Mouse (Mus musculus): Measurements from ENCODE around the gene P4ha1. TPM values are rescaled to one million over a fixed set of nuclear protein-coding genes. Genes with fewer than 3 reads are reported as not detected.
A peak's percentile ranks its signal among the peaks of the same experiment; 100 is the strongest.

Gene P4ha1
- total RNA-seq, 2 experiments from 2014 or later = 58.0 to 69.5 TPM

DNA sequence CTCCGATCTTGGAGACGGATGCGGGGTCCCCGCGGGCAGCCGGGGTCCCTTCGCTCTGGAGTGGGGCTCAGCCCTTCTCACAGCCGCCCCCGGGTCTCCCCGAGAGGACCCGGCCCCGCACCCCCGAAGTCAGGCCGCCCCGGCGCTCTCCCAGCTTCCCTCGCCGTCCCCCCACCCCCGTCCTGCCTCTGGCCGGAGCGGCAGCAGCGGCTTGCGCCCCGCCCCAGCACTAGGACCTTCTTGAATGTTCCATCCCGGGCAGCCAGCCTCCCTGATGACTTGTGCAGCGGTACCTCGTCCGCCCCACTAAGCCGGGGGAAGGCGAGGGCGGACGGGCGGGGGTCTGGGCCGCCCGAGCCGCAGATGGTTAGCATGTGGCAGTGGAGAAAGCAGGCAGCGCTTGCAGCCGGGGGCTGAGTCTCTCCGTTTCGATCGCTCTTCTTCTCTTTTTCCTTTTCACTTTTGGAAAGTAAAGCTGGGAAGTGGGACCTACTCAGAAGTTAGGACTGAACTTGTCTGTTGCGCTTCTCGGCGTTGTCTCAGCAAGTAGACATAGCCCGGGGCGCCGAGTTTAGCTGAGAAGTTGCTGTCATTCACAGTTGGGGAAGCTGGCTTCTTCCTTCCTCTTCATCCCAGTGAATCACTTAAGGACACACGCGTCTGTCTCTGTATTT lies 529 bp downstream of the P4ha1 start:
- DNase-seq = no peak

DNA sequence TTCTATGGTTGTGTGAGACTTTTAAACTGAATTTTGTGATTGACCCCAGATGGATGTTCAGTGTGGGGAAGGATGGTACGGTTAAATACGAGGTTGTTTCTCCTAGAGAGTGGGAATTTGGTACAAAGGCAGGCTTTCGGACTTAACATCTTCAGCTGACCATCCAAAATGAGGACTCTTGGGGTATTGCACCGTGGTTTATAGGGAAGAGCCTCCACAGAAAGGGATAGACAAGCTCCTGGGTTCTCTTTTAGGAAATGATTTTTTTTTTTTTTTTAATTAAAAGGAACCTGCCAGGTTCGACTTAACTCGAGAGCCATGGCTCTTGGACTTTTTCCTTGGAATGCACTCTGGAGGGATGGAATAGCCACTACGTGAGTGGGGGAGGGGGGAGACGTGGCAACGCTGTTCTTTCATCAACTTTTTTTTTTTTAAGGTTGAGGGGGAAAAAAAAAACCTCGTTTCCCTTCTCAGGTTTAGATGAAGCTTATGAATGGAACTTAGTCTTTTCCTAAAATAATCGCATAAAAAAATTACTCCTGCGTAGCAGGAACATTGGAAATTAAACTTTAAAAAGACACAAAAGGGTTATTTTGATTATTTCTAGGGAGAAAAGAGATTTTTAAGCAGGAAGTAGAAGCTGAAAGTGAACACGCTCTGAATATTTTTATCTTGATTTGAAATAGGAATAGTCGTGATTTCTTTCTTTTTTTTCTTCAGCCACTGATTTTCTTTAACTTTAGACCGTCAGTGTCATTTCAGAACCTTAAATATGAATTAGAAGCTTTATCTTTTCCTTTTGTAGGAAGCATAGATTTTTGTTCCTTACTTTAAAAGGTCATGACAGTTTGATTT lies 1.4 kb downstream of the P4ha1 start:
- no peak for DNase-seq

DNA sequence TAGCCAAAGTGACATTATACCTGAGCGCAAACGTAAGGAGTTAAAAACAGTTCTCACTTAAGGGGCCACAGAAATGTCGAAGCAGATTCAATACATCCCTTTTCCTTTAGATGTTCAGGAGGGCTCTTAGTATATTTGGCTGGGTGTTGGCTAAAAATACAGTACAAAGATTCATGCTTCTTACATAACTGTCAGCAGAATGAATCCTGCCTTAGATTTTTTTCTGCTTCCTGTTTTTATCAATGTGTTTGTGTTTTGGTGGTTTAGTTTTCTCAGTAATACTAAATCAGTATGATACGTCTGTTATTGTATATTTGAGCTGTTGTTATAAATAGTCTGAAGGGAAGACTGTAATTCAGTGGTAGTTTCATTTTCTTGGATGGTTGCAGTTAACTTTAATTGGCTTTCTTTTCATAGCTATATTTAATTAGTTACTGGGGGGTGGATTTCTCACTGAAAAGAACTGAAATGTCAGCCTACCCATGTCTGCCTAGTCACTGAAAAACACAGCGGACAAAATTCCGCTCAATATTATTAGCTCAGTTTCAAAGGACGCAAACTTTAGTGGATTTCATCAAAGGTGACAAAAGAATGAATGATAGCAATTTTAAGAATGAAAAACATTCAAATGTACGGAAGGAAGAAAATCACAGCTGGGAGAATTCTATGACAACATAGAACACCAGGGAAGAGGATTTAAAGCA lies 3.7 kb downstream of the P4ha1 start:
- DNase-seq = no peak

- no peak for DNase-seq
These were observed 4.2 kb downstream of the P4ha1 start for GRCm38 (mm10) chr10:59327316-59327710.

DNA sequence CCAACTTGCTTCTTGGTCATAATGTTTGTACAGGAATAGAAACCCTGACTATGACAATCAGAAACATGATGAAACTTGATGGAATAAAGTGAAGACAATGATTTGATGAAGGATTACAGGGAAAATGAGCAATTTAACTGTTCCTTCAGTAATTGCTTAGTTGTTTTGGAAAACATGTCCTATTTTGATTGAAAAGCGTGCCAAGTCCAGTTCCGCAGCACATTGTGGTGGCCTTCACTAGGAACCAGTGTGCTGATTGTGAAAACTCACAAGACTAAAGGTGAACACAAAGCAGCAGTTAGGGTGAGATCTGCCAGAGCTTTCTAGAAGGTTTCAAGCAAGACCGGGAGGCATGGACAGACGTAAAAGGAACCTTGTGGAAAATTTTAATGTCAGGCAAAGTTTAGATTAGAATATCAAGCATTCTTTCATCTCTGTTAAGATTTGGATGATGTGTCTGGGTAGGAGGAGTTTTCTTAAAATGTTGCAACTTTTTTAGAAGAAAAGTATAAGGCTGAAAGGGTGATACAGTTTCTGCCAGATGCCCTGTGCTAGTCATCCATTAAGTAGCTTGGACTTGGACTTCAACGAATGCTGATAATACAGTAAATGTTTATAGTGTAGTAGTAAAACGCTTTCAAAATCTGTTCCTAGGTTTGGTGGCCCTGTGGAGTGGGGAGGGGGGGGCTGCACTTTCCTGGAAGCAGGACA lies 8.6 kb downstream of the P4ha1 start:
- DNase-seq = no peak

DNA sequence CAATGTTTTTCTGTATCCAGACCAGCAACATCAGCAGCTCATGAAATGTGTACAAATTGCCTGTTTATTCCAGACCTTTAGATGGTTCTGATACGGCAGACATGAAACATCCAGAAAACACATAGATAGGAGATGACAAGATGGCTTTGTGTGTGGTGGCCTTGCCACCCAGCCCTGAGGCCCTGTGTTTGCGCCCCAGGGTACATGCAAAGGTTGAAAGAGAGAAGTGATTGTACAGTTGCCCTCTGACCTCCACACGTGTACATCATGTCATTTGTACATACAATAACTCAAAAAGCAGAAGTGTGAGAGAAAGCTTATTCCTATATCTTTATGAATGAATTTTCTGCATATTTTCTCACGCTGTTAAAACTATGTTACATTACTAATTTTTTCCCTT lies 10.3 kb downstream of the P4ha1 start:
- DNase-seq = no peak

GRCm38 (mm10) chr10:59334899-59335798 lies 12.1 kb downstream of the P4ha1 start:
- peak; percentile 54 to 57 for DNase-seq

DNA sequence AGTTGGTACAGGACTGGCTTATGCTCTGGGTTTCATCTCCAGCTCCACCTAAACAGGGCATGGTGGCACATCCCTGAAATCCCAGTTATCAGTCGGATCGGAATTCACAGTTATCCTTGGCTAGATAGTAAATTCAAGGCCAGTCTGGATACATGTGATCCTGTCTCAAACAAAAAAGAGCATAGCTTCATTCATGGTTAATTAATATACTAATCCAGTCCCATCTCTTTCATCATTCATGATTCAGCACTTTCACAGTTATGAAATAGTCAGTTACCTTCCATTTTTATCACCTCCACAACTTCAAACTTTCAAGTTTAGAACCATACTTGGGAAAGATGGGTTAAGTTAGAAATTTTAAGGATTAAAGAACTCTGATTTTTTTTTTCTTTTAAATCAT lies 13.0 kb downstream of the P4ha1 start:
- DNase-seq = no peak

- no peak for DNase-seq
These were observed 23.5 kb downstream of the P4ha1 start for GRCm38 (mm10) chr10:59346560-59346959.

DNA sequence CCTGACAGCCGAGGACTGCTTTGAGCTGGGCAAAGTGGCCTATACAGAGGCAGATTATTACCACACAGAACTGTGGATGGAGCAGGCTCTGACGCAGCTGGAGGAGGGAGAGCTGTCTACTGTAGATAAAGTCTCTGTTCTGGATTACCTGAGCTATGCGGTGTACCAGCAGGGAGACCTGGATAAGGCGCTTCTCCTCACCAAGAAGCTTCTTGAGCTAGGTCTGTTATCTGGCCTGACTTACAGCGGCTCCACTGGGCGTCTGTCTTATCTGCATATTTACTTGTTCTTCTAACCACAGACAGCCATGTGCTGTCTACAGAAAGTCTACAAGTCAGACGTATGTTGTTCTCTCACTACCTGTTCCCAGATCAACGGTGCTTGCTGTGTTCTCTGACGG lies 25.1 kb downstream of the P4ha1 start:
- no peak for DNase-seq

DNA sequence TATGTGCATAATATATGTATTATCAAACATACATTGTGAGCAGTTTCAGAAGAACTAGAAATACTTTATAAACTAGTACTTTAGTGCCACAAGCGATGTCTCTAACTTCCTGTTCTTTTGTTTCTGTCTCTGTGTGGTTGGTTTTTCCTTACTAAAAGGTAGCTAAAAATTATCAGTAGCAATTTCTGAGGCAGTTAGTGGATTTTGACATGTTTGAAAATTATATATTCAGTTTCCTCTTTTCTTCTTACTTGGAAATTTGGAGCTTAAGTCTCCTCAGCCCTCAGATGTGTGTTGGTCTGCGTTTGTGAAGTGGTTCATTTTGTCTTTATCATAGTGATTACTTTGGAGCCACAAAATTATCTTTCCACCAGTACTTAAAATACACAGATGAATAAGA lies 26.4 kb downstream of the P4ha1 start:
- DNase-seq = no peak

- no peak for DNase-seq
These were observed 30.0 kb downstream of the P4ha1 start for GRCm38 (mm10) chr10:59353065-59353464.

GRCm38 (mm10) chr10:59354120-59354519 lies 31.0 kb downstream of the P4ha1 start:
- DNase-seq = no peak

GRCm38 (mm10) chr10:59355020-59355419 lies 31.9 kb downstream of the P4ha1 start:
- DNase-seq = no peak

DNA sequence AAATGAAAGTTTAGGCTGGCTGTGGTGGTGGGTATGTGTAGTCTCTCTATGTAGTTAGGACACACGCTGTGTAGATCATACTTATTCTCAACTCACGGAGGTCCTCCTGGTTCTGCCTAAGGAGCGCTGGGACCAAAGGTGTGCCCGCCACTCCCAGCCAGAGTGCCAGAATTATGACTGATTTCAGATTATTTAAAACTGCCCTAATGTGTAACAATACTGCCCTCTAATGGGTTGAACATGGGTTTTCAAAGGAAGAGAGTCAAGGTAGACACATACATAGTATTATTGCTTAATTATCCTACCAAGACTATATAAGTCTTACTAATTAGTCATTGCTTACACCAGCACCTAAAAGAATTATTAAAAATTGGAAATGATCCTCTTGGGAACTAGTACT lies 35.6 kb downstream of the P4ha1 start:
- no peak for DNase-seq

GRCm38 (mm10) chr10:59363208-59363607 lies 40.1 kb downstream of the P4ha1 start:
- no peak for DNase-seq

DNA sequence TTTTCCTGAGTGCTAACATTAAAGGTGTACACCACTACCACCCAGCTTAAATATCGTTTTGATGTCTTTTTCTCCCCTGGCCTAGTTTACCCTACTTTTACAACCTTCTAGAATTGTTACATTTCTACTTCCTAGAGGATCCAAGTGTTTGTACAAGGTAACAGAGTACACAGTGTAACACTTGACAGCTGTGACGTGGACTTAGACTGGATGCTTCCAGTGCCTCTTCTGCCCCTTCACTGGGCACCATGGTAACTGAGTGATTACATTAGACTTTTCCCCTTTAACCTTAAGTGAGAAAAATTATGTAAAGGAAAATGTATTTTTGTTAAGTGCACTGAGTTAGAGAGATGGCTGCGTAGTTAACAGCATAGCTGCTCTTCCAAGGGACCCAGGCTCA lies 41.5 kb downstream of the P4ha1 start:
- DNase-seq = no peak

DNA sequence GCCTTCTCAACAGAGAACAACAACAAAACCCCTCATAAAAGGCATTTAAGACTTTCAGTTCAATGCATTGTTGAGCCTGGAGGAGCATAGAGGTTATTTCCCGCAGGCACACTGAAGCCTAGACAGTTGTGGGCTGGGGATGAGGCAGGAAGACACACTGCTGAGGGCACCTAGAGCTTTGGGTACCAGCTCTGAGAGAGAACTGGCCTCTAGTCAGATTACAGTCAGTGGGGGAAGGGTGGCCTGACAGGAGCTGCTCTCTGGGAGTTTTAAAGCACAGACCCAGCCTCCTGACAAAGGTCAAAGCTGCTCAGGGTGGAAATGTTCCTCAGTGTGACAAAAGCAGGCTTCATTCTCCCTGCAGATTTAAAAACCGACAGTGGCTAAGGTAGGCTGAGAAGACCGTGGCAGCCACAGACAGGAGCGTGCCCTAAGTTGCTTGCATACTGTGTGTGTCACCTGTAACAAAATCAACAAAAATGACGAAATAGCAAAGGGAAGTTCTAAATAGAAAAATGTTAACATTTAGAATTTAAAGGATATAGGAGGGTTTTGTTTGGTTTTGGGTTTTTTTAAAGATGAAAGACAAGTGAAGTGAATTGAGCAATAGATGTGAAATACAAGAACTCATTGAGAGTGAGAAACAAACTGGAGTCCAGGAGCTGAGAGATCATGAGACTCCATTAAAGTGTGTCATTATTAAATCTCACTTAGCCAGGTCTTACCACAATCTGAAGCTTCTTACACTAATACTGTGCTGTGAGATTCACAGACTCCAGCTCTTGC lies 42.9 kb downstream of the P4ha1 start:
- DNase-seq = no peak

GRCm38 (mm10) chr10:59366746-59367145 lies 43.6 kb downstream of the P4ha1 start:
- DNase-seq = no peak

DNA sequence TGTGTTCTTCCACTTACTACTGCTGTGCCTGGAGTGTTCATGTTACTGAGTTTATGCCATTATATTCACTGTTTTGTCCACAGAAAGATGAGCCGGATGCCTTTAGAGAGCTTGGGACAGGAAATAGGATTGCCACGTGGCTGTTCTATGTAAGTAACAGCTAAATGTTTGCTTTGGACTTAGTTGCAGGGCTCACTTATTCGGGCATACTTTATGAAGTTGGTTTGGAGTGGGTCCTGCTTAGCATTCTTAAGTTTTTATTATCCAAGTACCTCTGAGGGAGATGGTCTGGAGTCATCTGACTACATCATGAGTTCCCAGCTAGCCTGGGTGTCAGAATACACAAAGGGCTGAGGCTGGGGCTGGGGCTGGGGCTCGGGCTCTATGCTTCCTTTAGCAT lies 44.1 kb downstream of the P4ha1 start:
- no peak for DNase-seq

GRCm38 (mm10) chr10:59368729-59369128 lies 45.6 kb downstream of the P4ha1 start:
- no peak for DNase-seq

Measured in layer of hippocampus, postnatal 36 days (tissue).